Mouse (Mus musculus) cerebellum, adult 2 months (tissue): Measurements from ENCODE around the gene Glmp. TPM values are rescaled to one million over a fixed set of nuclear protein-coding genes. Genes with fewer than 3 reads are reported as not detected.

Experiments used
- polyA plus RNA-seq: library from polyadenylated mRNA; depleted of rRNA; stranded (reverse); fragments of >200 nt; gene quantifications from 2 replicates; pipeline ENCODE4 v1.2.3, GENCODE M21; 2012; rRNA removed

Glmp gene
- polyA plus RNA-seq, 1 experiment: 109 TPM

Other genes starting within 250 kb of the Glmp start
- gene Ttc24, start 246.7 kb upstream of the Glmp start, polyA plus RNA-seq: not detected in 2 replicates
- gene Iqgap3, start 243.1 kb upstream of the Glmp start, polyA plus RNA-seq: 0.11 and 0.14 TPM in 2 replicates
- 102 and 116 TPM in 2 replicates for gene Mef2d, start 182.7 kb upstream of the Glmp start, polyA plus RNA-seq
- 0.08 and 0.17 TPM in 2 replicates for gene Rhbg, start 70.3 kb upstream of the Glmp start, polyA plus RNA-seq
- 0.10 TPM in 1 of 2 replicates, not detected in the other for gene Gm38392, start 37.8 kb upstream of the Glmp start, polyA plus RNA-seq
- 4.0 and 4.2 TPM in 2 replicates for gene Tsacc, start 28.0 kb upstream of the Glmp start, polyA plus RNA-seq
- 189 and 197 TPM in 2 replicates for gene Cct3, start 27.9 kb upstream of the Glmp start, polyA plus RNA-seq
- 0.81 and 1.3 TPM in 2 replicates for gene Tmem79, start 11.1 kb downstream of the Glmp start, polyA plus RNA-seq
- 103 and 115 TPM in 2 replicates for gene Smg5, start 11.2 kb downstream of the Glmp start, polyA plus RNA-seq
- gene Paqr6, start 39.6 kb downstream of the Glmp start, polyA plus RNA-seq: 74.2 and 81.5 TPM in 2 replicates
- gene Bglap3, start 47.7 kb downstream of the Glmp start, polyA plus RNA-seq: 0.41 and 0.65 TPM in 2 replicates
- gene Bglap2, start 53.7 kb downstream of the Glmp start, polyA plus RNA-seq: 2.1 TPM in 1 of 2 replicates, not detected in the other
- gene Bglap, start 59.4 kb downstream of the Glmp start, polyA plus RNA-seq: 0.57 TPM in 1 of 2 replicates, not detected in the other
- 13.8 and 14.5 TPM in 2 replicates for gene Pmf1, start 85.3 kb downstream of the Glmp start, polyA plus RNA-seq
- 57.6 and 61.2 TPM in 2 replicates for gene Slc25a44, start 100.1 kb downstream of the Glmp start, polyA plus RNA-seq
- 31.6 and 31.8 TPM in 2 replicates for gene Sema4a, start 136.2 kb downstream of the Glmp start, polyA plus RNA-seq
- 51.4 and 57.1 TPM in 2 replicates for gene Lmna, start 184.9 kb downstream of the Glmp start, polyA plus RNA-seq
- gene Mex3a, start 207.4 kb downstream of the Glmp start, polyA plus RNA-seq: 1.2 and 1.3 TPM in 2 replicates
- 0.46 and 1.4 TPM in 2 replicates for gene Rab25, start 223.3 kb downstream of the Glmp start, polyA plus RNA-seq
- 143 and 159 TPM in 2 replicates for gene Lamtor2, start 228.1 kb downstream of the Glmp start, polyA plus RNA-seq
- gene Ubqln4, start 228.7 kb downstream of the Glmp start, polyA plus RNA-seq: 86.4 and 87.3 TPM in 2 replicates